Mouse (Mus musculus) mouse trophoblast stem cell (cell line): ENCODE results near the gene Actr1a.

Experiments
- in situ Hi-C, 2 experiments: fragments of 300-500 bp; cut with MseI, MboI; formaldehyde crosslinking; loops; 2 replicates in 1 of 2; 3 replicates in 1 of 2; pipeline ENCODE4 v1.15.1; 2025

Gene Actr1a

DNA sequence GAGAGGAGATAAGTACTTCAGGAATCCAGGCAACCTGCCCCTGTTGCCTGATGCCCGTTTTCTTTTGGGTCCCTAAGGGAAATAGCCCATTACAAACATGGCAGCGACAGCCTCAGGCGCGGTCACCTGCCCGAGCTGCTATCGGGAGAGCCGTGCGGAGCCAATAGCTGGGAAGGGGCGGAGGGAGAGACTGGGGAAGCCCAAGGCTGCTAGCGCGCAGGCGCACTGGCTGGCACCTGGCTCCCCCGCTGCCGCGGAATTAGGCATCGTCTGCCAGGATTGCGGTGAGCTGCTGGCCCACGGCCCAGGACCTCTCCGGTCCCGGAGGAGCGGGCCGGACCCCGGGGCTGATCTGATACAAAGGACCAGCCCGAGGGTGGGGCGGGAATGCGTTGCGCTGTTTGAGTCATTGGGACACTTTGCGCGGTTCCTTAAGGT lies 38.8 kb downstream of the Actr1a start:
- in situ Hi-C loops: no loop called here

DNA sequence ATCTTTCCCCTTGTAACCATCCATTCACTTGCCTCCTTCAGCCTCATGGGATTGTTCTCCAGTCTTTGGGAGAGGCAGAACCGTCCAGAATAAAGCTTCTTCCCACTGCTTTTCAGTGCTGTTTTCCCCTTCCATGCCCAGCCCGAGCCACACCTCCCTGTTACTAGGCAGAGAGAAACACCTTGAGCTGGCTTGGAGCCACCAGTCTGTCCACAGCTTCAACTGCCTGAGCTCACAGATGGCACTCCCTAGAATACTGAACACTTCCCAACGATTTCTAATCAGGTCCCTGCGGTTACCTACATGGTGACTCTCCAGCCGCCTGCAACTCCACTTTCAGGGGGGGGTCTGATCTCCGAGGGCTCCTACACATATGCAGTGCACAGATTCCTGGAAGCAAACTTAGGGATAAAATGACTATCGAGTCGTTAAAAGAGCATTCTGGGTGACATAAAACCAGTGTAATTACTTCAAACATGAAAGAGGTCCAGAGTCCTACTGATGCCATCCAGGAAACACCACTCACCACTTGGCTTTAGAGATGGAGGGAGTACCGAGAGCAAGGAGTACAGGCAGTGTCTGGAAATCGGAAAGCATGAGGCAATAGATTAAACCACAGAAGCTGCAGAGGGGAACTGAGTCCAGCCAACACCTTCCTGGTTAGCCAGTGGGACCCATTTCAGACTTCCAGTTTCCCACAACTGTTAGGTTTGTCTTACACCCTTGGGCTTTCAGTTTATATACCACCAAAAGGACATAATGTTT lies 45.2 kb downstream of the Actr1a start, which contains the start of gene 2310034G01Rik:
Gene 2310034G01Rik (minus strand): TSS at position 135 of the 765 bp plus-strand sequence.
- in situ Hi-C loops: no loop called here

DNA sequence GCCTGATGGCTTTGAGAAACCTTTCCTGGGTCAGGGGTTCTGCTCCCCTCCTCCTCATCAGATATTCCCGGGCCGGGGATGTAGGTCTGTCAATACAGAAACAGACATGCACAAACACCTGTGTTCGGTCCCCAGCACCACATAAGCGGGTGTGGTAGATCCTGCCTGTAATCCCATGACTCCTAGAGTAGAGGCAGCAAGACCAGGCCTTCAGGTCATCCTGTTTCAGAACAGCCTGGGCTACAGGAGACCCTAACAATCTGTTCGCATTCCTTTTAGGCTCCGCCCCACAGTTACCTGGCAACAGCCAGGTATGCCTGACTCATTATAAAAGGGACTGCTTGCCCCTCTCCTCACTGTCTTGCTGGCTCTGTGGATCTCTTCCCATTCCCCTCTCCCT lies 46.0 kb downstream of the Actr1a start:
- in situ Hi-C loops: no loop called here

DNA sequence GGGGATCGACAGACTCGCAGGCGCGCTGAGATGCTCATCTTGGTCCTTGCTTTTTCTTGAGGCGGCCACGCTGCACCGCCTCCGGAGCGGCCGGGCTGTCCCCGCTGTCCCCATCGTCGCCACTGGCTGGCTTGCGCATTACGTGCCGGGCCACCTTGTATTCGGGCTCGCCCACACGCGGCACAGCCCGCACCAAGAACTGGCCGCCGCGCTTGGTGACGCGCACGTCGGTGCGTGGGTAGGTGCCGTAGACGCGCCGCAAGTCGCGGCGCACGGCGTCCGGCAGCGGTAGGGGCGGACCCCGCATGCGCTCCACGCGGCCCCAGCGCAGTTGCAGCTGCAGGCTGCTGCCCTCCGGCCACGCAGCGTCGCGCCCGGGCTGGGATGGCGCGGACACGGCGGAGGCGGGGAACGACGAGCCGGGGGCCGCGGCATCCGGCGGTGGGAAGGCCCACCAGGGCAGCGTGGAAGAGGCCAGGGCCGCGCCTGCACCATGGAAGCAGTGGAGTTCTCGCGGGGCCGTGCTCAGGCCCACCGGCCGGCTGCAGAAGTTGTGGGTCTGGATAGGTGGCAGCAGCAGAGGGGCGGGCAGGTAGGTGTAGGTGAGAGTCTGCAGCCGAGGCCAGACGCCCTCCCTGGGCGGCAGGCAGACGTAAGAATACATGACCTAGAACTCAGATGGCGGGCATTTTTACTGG lies 46.6 kb downstream of the Actr1a start:
- in situ Hi-C loops: no loop called here

DNA sequence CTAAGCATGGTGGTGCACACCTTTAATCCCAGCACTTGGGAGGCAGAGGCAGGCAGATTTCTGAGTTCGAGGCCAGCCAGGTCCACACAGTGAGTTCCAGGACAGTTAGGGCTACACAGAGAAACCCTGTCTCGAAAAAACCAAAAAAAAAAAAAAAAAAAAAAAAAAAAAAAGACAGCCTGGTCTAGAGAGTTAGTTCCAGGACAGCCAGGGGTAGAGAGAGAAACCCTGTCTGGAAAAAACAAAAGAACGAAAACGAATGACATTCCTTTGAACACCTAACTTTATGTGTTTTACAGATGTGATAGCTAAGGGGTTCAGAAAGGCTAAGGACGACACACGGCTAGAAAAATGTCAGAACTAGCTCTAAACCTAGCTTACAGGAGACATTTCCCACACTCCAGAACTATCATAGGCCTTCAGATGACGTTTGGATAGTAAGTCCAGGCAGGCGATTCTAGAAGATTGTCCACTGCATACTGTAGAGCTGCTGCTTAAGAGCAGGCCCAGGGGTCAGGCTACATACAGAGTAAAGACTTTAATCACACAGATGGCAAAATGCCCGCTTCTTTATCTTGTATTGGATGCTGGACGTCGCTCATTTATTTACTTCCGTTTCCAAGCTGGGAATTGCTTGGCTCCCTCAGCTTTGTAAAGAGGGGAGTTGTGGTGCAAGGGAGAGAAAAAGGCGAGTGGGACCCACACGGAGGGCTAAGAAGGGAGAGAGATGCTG lies 47.4 kb downstream of the Actr1a start:
- in situ Hi-C loops: no loop called here

DNA sequence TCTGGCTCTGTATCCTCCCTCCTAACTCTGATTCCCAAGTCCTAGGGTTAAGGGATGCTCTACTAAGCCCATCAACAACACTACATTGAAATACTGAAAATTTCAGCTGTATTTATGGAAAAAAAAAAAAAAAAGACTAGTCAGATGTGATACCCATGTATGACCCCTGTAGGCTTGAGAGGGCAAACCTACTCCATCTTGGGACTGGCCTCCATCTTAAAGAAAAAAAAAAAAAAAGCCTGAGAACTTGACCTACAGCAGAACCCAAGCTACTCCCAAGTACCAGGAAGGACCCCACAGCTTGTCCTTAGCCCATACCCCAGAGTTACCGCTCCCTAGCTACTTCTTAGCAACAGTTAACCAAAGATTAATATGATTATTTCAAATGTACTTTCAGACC lies 48.4 kb downstream of the Actr1a start:
- in situ Hi-C loops: no loop called here

DNA sequence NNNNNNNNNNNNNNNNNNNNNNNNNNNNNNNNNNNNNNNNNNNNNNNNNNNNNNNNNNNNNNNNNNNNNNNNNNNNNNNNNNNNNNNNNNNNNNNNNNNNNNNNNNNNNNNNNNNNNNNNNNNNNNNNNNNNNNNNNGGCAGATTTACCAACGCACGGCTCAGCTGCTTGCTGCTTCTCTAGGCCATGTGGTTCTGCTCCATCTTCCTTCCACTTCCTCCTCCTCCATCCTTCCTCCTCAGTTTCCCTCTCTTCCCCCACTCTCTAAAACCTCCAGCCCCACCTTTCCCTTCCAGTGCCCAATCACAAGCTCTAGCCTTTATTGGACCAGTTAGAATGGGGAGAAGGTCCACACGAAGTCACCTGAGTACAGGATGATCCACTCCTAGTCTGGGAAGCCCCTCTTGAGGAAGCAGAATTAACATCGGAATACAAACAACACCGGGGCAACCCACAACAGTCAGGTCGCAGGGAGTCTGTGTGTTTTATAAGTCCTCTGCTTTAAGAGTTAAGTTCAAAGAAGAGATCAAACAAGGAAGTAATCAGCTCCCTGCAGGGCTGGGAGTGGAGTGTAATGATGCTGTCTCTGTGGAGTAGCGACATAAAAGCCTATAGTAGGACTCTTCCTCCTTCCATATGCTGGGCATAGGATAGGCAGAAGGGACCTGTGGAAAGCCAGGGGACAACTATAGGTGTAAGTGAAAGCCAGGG lies 50.7 kb downstream of the Actr1a start:
- in situ Hi-C loops: no loop called here

DNA sequence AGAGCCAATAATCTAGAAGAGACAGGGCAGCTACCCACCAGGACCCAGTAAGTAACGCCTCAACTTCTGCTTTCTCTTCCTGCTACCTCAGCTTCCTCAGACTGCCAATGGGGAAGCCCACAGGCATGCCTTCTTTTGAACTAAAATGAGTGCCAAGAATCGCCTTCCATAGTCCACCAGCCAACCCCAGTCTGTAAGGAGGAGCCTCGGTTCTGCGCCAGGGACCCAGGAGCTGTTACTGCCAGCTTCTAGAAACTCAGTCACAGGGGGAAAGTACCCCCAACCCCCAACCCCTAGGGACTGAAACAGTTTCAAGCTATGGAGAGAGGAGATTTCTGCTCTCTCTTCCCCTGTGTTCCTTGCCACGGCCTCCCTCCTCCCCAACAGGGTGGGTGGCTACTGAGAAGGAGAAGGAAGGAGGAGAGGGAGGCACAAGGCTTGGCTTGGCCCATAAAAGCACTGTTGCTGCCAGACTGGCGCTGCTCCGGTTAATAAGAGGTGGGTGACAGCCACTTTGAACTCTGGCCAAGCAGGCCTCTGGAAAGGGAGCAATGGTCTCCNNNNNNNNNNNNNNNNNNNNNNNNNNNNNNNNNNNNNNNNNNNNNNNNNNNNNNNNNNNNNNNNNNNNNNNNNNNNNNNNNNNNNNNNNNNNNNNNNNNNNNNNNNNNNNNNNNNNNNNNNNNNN lies 56.1 kb downstream of the Actr1a start:
- in situ Hi-C loops: no loop called here

DNA sequence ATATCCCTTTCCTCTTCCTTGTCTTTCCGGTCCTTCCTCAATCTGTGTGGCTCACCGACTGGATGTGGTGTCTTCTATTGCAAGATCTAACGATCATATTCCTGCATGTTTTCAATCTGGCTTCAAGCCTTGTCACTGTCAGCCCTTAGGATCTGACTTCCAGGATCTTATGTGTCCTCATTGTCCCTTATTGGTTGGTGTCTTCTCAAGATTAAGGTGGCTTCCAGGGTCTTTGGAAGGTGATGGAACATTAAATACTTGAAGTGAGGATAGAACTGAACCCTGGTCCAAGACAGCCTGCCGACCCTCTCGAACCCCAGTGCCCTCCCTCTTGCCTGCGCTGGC lies 56.6 kb downstream of the Actr1a start:
- in situ Hi-C loops: no loop called here

DNA sequence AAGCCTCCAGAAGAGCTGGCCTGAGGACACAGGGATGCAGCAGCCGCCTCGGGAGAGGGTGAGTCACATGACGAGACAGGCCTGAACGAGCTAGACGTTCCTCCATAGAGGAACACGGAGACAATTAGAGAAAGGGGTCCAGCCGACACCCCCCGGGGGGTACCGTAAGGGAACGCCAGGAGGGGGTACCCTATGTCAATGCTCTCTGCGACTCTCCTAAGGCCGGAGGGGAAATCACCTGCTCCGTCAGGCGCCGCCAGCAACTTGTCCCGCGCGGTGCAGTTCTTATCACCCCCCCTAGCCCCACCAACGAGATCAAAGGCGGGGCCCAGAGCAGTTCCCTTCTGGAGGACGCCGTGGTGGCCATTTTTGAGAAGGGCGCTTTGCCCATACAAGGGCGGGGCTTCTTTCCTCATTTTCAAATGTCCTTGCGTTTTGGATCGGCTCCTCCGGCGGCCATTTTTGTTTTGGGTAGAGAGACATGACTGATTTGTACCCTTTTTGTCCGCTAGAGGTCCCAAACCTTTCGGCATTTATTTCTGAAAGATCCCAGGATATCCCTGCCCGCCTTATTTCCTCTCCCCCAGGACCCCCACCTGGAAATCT lies 57.1 kb downstream of the Actr1a start, which contains the start of gene Cuedc2:
Gene Cuedc2 (minus strand): TSS at position 372 of the 606 bp plus-strand sequence.
- in situ Hi-C loops: no loop called here

DNA sequence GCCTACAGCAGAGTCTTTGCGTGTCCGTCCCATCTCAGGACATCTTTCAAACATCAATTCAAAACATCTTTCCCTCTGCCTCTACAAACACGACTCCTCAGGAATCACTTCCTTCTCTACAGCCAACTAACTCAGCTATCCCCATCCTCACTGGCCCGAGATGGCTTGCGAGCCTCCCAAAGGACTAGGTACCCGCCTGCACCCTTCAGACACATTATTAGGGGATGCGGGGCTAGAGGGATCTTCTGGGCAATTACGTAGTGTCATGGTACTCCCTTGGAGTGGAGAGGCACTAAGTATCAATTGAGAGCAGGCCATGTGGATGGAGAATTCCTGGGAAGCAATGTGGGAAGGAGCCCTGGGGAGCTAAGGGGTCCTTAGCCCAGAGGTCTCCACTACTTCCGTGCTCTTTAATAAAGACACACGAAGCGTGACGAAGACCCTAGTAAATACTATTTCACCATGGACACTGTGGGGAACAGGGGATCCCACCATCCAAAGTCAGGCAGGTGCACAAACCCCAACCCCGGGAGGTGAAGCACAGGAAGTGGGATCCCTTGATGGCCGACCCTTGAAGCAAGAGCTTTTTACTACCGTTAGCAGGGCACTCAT lies 57.7 kb downstream of the Actr1a start:
- in situ Hi-C loops: no loop called here

DNA sequence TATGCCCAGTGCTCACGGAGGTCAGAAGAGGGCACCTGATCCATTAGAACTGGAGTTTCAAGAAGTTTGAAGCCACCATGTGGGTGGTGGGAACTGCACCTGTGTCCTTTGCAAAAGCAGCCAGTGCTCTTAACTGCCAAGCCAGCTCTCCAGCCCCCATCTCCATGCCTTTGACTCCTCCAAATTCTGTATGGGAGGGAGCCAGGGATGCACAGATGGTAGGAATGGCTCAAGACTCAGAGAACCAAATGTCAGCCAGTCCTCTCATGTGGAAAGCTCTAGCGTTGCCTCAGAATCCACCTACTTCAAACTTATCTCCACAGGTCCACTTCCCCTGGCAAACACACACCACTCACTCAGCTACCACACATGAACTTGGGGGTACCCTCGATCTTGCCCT lies 61.6 kb downstream of the Actr1a start:
- in situ Hi-C loops: no loop called here

DNA sequence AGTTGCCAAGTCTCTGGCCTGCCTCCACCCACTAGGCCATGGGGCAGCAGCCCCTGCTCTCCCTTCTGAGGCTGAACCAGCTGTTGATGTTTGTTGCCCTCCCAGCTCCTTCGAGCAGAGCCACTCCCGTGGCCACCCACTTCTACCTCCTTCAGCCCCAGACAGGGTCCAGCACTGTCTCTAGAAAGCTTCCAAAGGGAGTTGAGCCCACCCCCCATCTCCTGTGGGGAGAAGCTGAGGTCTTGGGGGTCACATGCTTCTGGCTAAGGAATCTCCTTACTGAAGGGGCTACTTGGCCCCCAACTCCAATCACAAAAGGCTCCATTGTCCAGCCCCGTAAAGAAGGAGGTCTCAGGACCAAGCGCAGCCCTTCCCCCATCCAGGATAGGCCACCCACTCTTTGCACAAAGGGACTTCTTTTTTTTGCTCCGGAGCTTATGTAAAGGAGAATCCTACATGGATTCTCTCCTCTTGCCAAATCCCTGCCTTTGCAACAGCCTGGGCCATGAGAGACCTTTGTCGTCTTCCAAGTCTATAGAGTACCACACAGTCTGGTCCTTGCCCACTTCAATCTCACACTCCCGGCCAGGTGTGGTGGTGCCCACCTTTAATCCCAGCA lies 62.7 kb downstream of the Actr1a start:
- in situ Hi-C loops: no loop called here

DNA sequence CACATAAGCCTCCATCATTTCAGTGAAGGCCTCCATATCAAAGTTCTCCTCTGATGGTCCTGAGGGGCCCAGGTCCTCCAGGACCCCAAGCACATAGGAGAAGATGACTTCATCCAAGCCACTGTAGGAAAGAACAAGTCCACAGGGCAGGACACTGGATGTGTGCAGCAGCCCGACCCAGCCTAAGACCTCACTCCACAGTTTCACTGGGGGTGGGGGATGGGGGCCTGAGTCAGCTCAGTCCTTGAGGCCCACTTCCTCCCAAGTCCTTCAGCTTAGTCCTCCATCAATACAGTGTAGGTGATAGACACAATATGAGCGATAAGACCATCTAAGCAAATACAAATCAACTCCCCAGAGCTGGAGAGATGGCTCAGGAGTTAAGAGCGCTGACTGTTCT lies 63.6 kb downstream of the Actr1a start:
- in situ Hi-C loops: no loop called here

DNA sequence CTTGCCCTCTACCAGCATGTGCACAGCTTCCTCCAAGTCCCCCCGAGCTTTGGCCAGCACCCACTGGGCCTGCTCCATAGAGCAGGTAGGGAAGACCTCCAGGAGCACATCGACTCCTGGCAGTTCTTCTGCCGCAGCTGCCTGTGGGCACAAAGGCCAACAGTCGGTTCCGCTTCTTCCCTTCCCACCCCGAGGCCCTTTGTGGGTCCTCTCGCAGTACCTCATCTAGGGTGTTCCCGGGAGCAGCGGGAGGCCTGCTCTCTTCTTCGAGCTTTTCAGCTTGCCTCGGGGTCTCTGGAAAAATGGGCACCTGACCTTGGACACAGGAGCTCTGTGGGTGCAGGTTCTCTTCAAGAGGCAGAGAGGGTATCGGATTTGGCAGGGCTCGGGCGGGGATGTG lies 64.2 kb downstream of the Actr1a start:
- in situ Hi-C loops: no loop called here

DNA sequence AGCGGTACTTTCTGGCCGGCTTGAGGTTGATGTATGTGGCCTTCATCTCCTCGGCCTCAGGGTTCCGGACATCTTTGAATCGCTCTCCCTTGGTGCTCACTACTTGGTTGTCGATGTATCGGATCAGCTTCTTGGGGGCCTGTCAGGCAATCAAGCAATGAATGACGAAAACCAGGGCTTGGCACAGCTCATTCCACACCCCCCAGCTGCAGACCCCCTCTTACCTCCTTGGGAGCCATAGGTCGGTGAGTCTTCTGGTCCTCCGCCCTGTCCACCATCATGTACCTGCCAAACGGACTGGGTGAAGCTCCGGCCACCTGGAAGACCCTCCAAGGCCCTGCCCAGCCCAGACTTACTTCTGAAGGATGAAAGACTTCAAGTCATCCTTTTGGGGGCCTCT lies 64.9 kb downstream of the Actr1a start:
- in situ Hi-C loops: no loop called here

DNA sequence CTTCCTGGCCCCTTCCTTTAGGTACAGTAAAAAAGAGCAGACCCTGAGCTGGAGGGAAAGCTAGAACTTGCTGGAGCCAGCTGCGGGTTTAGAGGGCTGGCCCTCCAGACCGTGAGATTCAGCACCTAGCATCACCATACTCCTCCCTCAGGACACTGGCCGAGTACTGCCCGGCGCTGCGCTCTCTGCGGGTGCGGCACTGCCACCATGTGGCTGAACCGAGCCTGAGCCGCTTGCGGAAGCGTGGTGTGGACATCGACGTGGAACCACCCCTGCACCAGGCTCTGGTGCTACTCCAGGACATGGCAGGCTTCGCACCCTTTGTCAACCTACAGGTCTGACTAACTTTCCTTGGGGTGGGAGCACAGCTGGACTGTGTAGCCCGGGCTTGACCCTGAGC lies 65.6 kb downstream of the Actr1a start:
- in situ Hi-C loops: no loop called here

DNA sequence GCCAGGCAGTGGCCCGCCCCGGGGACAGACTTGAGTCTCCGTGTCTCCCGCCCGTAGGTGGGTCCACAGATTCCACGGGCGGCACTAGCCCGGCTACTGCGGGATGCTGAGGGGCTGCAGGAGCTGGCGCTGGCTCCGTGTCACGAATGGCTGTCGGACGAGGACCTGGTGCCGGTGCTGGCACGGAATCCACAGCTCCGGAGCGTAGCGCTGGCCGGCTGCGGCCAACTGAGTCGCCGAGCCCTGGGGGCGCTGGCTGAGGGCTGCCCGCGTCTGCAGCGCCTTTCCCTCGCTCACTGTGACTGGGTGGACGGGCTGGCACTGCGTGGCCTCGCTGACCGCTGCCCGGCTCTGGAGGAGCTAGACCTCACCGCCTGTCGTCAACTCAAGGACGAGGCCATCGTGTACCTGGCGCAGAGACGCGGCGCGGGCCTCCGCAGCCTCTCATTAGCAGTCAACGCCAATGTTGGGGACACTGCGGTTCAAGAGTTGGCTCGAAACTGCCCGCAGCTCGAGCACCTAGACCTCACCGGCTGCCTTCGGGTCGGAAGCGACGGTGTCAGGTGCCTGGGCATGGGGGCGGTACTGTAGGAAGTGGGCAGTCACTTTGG lies 66.4 kb downstream of the Actr1a start:
- in situ Hi-C loops: no loop called here
